In genomic region chr1:156730802-156731201, GRCm38 (mm10) we compare ENCODE assay signal across 11 mouse cellular contexts. TPM values are rescaled to one million over a fixed set of nuclear protein-coding genes. Genes with fewer than 3 reads are reported as not detected.
A peak's percentile ranks its signal among the peaks of the same experiment; 100 is the strongest.
DNase-seq lines count a peak whose midpoint lies in the region; ATAC-seq and TF ChIP-seq lines count a peak whose summit lies in the region.
"Had no signal": no experiment of that assay in that cellular context is flagged by ENCODE, and none has a peak within 500 bp of the region (broad histone marks: within the 10 kb centered on the region; RNA-seq: fewer than 3 reads in every experiment).

No protein-coding gene starts in this region.

- DNase-seq in forebrain, embryonic 11.5 days (ENCODE audit: low spot score), result peak; percentile 63
- no peak for DNase-seq in forebrain, embryonic 14.5 days (ENCODE audit: low spot score)
- no peak for DNase-seq in lung, embryonic 14.5 days
- DNase-seq in lung, adult 18-20 months, result no peak
- peak; percentile 50 for DNase-seq in thymus, postnatal 0 days (ENCODE audit: low spot score)
- DNase-seq in heart, postnatal 14 days, result no peak
- no peak for DNase-seq in adrenal gland, postnatal 14 days
- DNase-seq: right cerebral cortex, adult 18-20 months had no signal

- no peak overlapping the region for H3K4me2 ChIP-seq in forebrain, embryonic 11.5 days (ENCODE audit: low read depth, low read length, severe bottlenecking)
- H3K4me2 ChIP-seq in forebrain, embryonic 14.5 days (ENCODE audit: low read length), result no peak overlapping the region
- no peak overlapping the region for H3K4me2 ChIP-seq in lung, embryonic 14.5 days
- H3K4me2 ChIP-seq: limb, embryonic 12.5 days had no signal

- no peaks in the 10 kb centered on the region for H3K36me3 ChIP-seq in forebrain, embryonic 11.5 days (ENCODE audit: control insufficient read depth, insufficient read depth, low read length)
- no peaks in the 10 kb centered on the region for H3K36me3 ChIP-seq in forebrain, embryonic 14.5 days (ENCODE audit: control insufficient read depth, insufficient read depth, low read length)
- no peaks in the 10 kb centered on the region for H3K36me3 ChIP-seq in lung, embryonic 14.5 days (ENCODE audit: insufficient read depth)
- H3K36me3 ChIP-seq: limb, embryonic 12.5 days had no signal

- WGBS in forebrain, embryonic 11.5 days, result 66% methylated on average over 9 of the region's 9 CpGs
- WGBS in forebrain, embryonic 14.5 days, result 67% methylated on average over 9 of the region's 9 CpGs
- 64% methylated on average over 9 of the region's 9 CpGs for WGBS in lung, embryonic 14.5 days

- H3K27ac ChIP-seq in forebrain, embryonic 11.5 days (ENCODE audit: low read depth, low read length), result no peak overlapping the region
- no peak overlapping the region for H3K27ac ChIP-seq in forebrain, embryonic 14.5 days (ENCODE audit: low read depth, low read length)
- no peak overlapping the region for H3K27ac ChIP-seq in lung, embryonic 14.5 days (ENCODE audit: low read depth)
- H3K27ac ChIP-seq: limb, embryonic 12.5 days had no signal

- no peaks in the 10 kb centered on the region for H3K9me3 ChIP-seq in forebrain, embryonic 11.5 days (ENCODE audit: control insufficient read depth, low read length)
- no peaks in the 10 kb centered on the region for H3K9me3 ChIP-seq in forebrain, embryonic 14.5 days (replicated peaks; ENCODE audit: control insufficient read depth, low read length)
- H3K9me3 ChIP-seq in lung, embryonic 14.5 days (ENCODE audit: low read depth, low read length), result no peaks in the 10 kb centered on the region
- H3K9me3 ChIP-seq: limb, embryonic 12.5 days had no signal

- ATAC-seq in forebrain, embryonic 11.5 days (replicated peaks; ENCODE audit: low FRiP score), result no peak
- no peak for ATAC-seq in forebrain, embryonic 14.5 days
- ATAC-seq in lung, embryonic 14.5 days (ENCODE audit: insufficient read depth), result no peak
- ATAC-seq in common myeloid progenitor, adult 5-6 weeks (replicated peaks; ENCODE audit: low read depth, poor library complexity, severe bottlenecking), result peak; percentile 71
- ATAC-seq: inflammation-experienced regulatory T-cells, adult 6 months had no signal

- H3K4me1 ChIP-seq in forebrain, embryonic 11.5 days (replicated peaks; ENCODE audit: control insufficient read depth, insufficient read depth, low read length), result no peaks in the 10 kb centered on the region
- no peaks in the 10 kb centered on the region for H3K4me1 ChIP-seq in forebrain, embryonic 14.5 days (ENCODE audit: control insufficient read depth, insufficient read depth, low read length)
- no peaks in the 10 kb centered on the region for H3K4me1 ChIP-seq in lung, embryonic 14.5 days (ENCODE audit: insufficient read depth)
- H3K4me1 ChIP-seq: limb, embryonic 12.5 days had no signal

- intact Hi-C loops in heart, postnatal 14 days (cut with DNase I), result no loop called here

- no peak overlapping the region for H3K9ac ChIP-seq in forebrain, embryonic 11.5 days (ENCODE audit: low read length)
- no peak overlapping the region for H3K9ac ChIP-seq in forebrain, embryonic 14.5 days (ENCODE audit: low read length)
- H3K9ac ChIP-seq in lung, embryonic 14.5 days, result no peak overlapping the region
- H3K9ac ChIP-seq: limb, embryonic 12.5 days had no signal

- no peaks in the 10 kb centered on the region for H3K27me3 ChIP-seq in forebrain, embryonic 11.5 days (ENCODE audit: control insufficient read depth, insufficient read depth, low read length)
- H3K27me3 ChIP-seq in forebrain, embryonic 14.5 days (replicated peaks; ENCODE audit: control insufficient read depth, insufficient read depth, low read length), result no peaks in the 10 kb centered on the region
- H3K27me3 ChIP-seq in lung, embryonic 14.5 days (ENCODE audit: insufficient read depth, low read length), result no peaks in the 10 kb centered on the region
- H3K27me3 ChIP-seq: limb, embryonic 12.5 days had no signal

- TF ChIP-seq CTCF in lung, embryonic 14.5 days (IDR thresholded peaks at IDR 0.05; ENCODE audit: low read depth), result peak; percentile 35

- no peak overlapping the region for H3K4me3 ChIP-seq in forebrain, embryonic 11.5 days (ENCODE audit: low read depth, low read length)
- no peak overlapping the region for H3K4me3 ChIP-seq in forebrain, embryonic 14.5 days (ENCODE audit: low read depth, low read length)
- H3K4me3 ChIP-seq in lung, embryonic 14.5 days (ENCODE audit: low read depth, low read length), result no peak overlapping the region
- H3K4me3 ChIP-seq: limb, embryonic 12.5 days had no signal

RNA-seq across cellular contexts. Expression of gene Fam20b, which starts 11.9 kb away (rescaled TPM):
- 22.9 and 23.4 TPM in 2 replicates for polyA plus RNA-seq in forebrain, embryonic 11.5 days (2014; fragmentation: Nextera tagmentation; extraction: Ambion mirVana)
- polyA plus RNA-seq in forebrain, embryonic 14.5 days (2014; fragmentation: Nextera tagmentation; extraction: Ambion mirVana), result 19.9 and 23.8 TPM in 2 replicates
- polyA plus RNA-seq in lung, embryonic 14.5 days (2014; fragmentation: Nextera tagmentation; extraction: Ambion mirVana), result 29.5 and 31.1 TPM in 2 replicates
- total RNA-seq in common myeloid progenitor, adult 5-6 weeks (2017), result 35.0 and 35.9 TPM in 2 replicates
- 11.8 and 12.3 TPM in 2 replicates for polyA plus RNA-seq in thymus, postnatal 0 days (2015; fragmentation: Nextera tagmentation; extraction: Ambion mirVana)
- 10 to 100 TPM; 40.2 to 42.5 TPM for total RNA-seq in heart, postnatal 14 days (2021)
- 40.7 and 42.9 TPM in 2 replicates for total RNA-seq in adrenal gland, postnatal 14 days (2021)

RNA-seq across cellular contexts. Expression of gene Tor3a, which starts 56.6 kb away (rescaled TPM):
- 5.2 and 7.8 TPM in 2 replicates for polyA plus RNA-seq in forebrain, embryonic 11.5 days (2014; fragmentation: Nextera tagmentation; extraction: Ambion mirVana)
- polyA plus RNA-seq in forebrain, embryonic 14.5 days (2014; fragmentation: Nextera tagmentation; extraction: Ambion mirVana), result 4.5 and 6.5 TPM in 2 replicates
- 8.3 and 8.7 TPM in 2 replicates for polyA plus RNA-seq in lung, embryonic 14.5 days (2014; fragmentation: Nextera tagmentation; extraction: Ambion mirVana)
- total RNA-seq in common myeloid progenitor, adult 5-6 weeks (2017), result 16.1 and 22.1 TPM in 2 replicates
- polyA plus RNA-seq in thymus, postnatal 0 days (2015; fragmentation: Nextera tagmentation; extraction: Ambion mirVana), result 18.6 and 19.7 TPM in 2 replicates
- 10 to 100 TPM; 10.1 to 12.1 TPM for total RNA-seq in heart, postnatal 14 days (2021)
- total RNA-seq in adrenal gland, postnatal 14 days (2021), result 10.6 and 13.8 TPM in 2 replicates

Comparison
In these comparisons a context has a peak if more than half of its experiments do, and no peak if none do; other contexts are left out.
1. DNase-seq: peak in forebrain, embryonic 11.5 days (single experiment) and thymus, postnatal 0 days (single experiment); none in forebrain, embryonic 14.5 days (single experiment), lung, embryonic 14.5 days (single experiment), lung, adult 18-20 months (0 of 2), heart, postnatal 14 days (0 of 2) and adrenal gland, postnatal 14 days (single experiment).